Mouse (Mus musculus): ENCODE data around the gene Dxo. TPM values are rescaled to one million over a fixed set of nuclear protein-coding genes. Genes with fewer than 3 reads are reported as not detected.

The Dxo gene
- polyA plus RNA-seq, 1 experiment from 2014 or later = 62.8 TPM

DNA sequence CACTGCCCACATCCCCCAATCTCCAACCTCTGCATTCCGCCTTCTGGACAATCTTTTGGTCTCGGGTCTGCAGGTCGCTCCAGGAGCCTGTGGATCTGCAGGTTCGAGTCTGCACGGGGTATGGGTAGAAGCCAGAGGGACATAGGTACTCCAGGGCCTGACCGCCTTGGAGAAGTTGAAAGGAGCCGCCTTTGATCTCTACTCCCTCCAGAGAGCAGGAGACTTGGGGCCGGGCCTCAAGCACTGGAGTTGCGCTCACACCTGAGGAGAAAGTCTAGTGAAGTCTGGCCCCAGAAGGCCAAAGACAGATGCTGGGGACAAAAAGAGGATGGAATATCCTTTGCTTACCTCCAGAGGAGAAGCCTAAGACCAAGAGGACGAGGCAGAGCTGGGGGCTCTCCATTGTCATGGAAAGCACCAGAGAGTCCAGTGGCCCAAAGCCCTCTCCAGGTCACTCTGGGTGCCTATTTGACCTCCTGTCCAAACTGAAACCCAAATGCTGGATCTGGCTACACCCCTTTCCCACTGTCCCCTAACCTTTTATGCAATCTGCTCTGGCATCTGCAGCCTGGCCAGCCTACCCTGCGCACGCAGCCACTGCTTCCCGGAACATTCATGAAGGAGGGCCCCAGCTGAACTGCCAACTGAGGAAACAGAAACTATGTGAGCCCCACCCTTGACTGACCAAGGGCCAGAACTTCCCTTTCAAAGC, 25.0 kb downstream of the Dxo start:
- no peak overlapping the region for H3K27ac ChIP-seq
- H3K9ac ChIP-seq = peak overlapping the region; percentile 10; the same call in 1 of the 2 replicates
- H3K9me3 ChIP-seq = no peaks in the 10 kb centered on the region
- no peak overlapping the region for H3K4me2 ChIP-seq (replicated peaks)
- H3K27me3 ChIP-seq = peaks cover 4% of the 10 kb centered on the region; the same call in 1 of the 2 replicates
- WGBS = 66% methylated on average over 13 of the region's 13 CpGs
- no peaks in the 10 kb centered on the region for H3K4me1 ChIP-seq
- H3K36me3 ChIP-seq = peaks cover 15% of the 10 kb centered on the region
- H3K4me3 ChIP-seq = no peak overlapping the region
- no peak for ATAC-seq (ENCODE audit: low FRiP score, low read depth)

- peaks cover 4% of the 10 kb centered on the region; the same call in 1 of the 2 replicates for H3K27me3 ChIP-seq
- 54% methylated on average over 8 of the region's 8 CpGs for WGBS
- H3K9ac ChIP-seq = peak within 1 kb of the TSS; percentile 10
- no peaks in the 10 kb centered on the region for H3K4me1 ChIP-seq
- no peak within 1 kb of the TSS for H3K27ac ChIP-seq
- H3K36me3 ChIP-seq = peaks cover 8% of the 10 kb centered on the region
- H3K4me2 ChIP-seq (replicated peaks) = no peak within 1 kb of the TSS
- H3K4me3 ChIP-seq = no peak within 1 kb of the TSS
- no peak for ATAC-seq (ENCODE audit: low FRiP score, low read depth)
- H3K9me3 ChIP-seq = no peaks in the 10 kb centered on the region
Observed at GRCm38 (mm10) chr17:34862416-34863081, 25.7 kb downstream of the Dxo start, which contains the start of gene Cfb. Gene Cfb (minus strand): TSS chr17:34862518.

- WGBS = 53% methylated on average over 7 of the region's 7 CpGs
- H3K4me3 ChIP-seq = no peak overlapping the region
- H3K9ac ChIP-seq = no peak overlapping the region
- no peaks in the 10 kb centered on the region for H3K4me1 ChIP-seq
- H3K36me3 ChIP-seq = no peaks in the 10 kb centered on the region
- no peak overlapping the region for H3K4me2 ChIP-seq (replicated peaks)
- H3K27me3 ChIP-seq = peaks cover 4% of the 10 kb centered on the region; the same call in 1 of the 2 replicates
- H3K27ac ChIP-seq = no peak overlapping the region
- no peaks in the 10 kb centered on the region for H3K9me3 ChIP-seq
- ATAC-seq (ENCODE audit: low FRiP score, low read depth) = no peak
Observed at GRCm38 (mm10) chr17:34865981-34866380, 29.2 kb downstream of the Dxo start.

GRCm38 (mm10) chr17:34874321-34874720, 37.5 kb downstream of the Dxo start:
- no peak overlapping the region for H3K4me2 ChIP-seq (replicated peaks)
- H3K27ac ChIP-seq = no peak overlapping the region
- WGBS = 86% methylated on average over 6 of the region's 6 CpGs
- H3K27me3 ChIP-seq = peaks cover 3% of the 10 kb centered on the region; the same call in 1 of the 2 replicates
- H3K36me3 ChIP-seq = no peaks in the 10 kb centered on the region
- H3K9ac ChIP-seq = no peak overlapping the region
- H3K4me1 ChIP-seq = 0 out of 2 replicates have a peak, but pooled peaks cover 2% of the 10 kb centered on the region
- no peak for ATAC-seq (ENCODE audit: low FRiP score, low read depth)
- no peak overlapping the region for H3K4me3 ChIP-seq
- H3K9me3 ChIP-seq = no peaks in the 10 kb centered on the region

DNA sequence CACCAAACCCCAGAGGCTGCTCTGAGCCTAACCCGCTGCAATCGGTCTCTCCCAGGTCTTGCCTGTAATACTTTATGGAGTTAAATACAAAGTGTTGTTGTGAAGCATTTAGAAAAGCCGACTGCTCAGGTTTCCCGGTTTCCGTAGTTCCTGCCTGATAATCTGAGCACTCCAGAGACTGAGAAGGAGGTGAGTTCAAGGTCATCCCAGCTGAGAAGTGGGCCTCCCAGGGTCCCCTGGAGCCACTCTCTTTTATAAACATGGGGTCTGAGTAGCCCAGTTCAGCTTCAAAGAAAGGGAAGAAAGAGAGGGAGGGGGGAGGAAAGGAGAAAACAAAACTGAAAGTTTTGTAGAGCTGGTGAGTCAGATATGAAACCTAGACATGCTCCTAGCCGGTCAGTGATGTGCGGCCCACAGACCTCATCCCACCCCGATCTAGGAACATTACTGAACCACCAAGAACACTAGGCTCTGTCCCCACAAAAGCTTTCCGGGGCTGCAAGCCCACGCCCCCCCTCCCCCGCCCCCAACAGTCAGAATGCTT, 42.6 kb downstream of the Dxo start, which contains the start of gene Zbtb12:
TSS of gene Zbtb12 (plus strand) at position 148 of the 544 bp plus-strand sequence.
- Histone ChIP-seq H3K4me3 (no peak within 1 kb of the TSS), H3K4me2 (replicated peaks) (no peak within 1 kb of the TSS), H3K9ac (no peak within 1 kb of the TSS; the same call in 1 of the 2 replicates), H3K36me3 (no peaks in the 10 kb centered on the region), H3K4me1 (0 out of 2 replicates have a peak, but pooled peaks cover 4% of the 10 kb centered on the region), H3K27ac (no peak within 1 kb of the TSS), H3K9me3 (no peaks in the 10 kb centered on the region), H3K27me3 (peaks cover 16% of the 10 kb centered on the region)
- 53% methylated on average over 11 of the region's 11 CpGs for WGBS
- ATAC-seq (ENCODE audit: low FRiP score, low read depth) = no peak

DNA sequence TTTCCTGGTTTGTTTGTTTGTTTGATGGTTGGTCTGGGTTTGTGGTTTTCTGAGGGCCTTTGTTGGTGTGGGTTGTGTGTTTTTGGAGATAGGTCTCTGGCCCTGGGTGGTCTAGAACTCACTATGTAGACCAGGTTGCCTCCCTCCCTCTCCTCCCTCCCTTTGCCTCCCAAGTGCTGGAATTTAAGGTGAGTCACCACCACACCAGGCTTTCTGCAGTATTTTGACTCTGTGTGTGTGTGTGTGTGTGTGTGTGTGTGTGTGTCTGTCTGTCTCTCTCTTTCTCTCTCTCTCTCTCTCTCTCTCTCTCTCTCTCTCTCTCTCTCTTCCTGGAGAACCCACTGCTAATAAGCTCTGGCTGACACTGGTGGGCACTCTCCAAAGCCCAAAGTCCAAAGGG, 44.3 kb downstream of the Dxo start:
- H3K9me3 ChIP-seq = no peaks in the 10 kb centered on the region
- H3K4me3 ChIP-seq = no peak overlapping the region
- peaks cover 16% of the 10 kb centered on the region for H3K27me3 ChIP-seq
- H3K27ac ChIP-seq = no peak overlapping the region
- H3K9ac ChIP-seq = no peak overlapping the region
- H3K4me1 ChIP-seq = 0 out of 2 replicates have a peak, but pooled peaks cover 4% of the 10 kb centered on the region
- no peaks in the 10 kb centered on the region for H3K36me3 ChIP-seq
- no peak overlapping the region for H3K4me2 ChIP-seq (replicated peaks)
- ATAC-seq (ENCODE audit: low FRiP score, low read depth) = no peak

DNA sequence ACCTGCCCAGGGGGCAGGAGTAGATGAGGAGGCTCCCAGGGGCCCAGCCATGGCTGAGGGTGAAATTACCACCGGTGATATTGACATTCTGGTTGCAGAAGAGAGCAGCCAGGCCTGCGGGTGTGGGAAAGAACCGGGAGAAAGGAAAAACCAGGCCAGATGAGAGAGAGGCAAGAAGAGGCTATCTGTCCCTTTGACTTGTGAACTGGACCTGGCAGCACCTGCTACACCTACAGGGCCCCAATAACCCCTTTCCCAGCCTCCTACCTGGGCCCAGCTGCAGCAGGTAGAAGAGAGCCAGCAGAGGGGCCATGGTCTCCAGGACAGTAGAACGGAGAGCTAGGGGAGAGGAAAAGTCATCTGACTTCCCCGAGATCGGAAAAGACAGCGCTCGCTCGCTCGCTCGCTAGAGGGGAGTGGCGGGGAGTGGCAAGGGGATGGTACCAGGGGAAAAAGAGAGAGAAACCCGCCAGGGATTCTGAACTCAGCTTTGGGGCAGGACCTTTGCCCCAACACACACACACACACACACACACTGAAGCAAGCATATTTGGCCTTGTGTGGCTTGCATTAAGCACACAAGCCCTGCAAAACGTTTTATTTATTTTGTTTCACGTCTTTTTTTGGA, 45.0 kb downstream of the Dxo start, which contains the start of gene Gm20547:
TSS of gene Gm20547 (minus strand) at position 360 of the 628 bp plus-strand sequence.
- Histone ChIP-seq H3K4me1 (0 out of 2 replicates have a peak, but pooled peaks cover 4% of the 10 kb centered on the region), H3K4me3 (no peak within 1 kb of the TSS), H3K4me2 (replicated peaks) (peak within 1 kb of the TSS; percentile 14; the same call in 1 of the 2 replicates), H3K9ac (peak within 1 kb of the TSS; percentile 35; the same call in 1 of the 2 replicates), H3K36me3 (no peaks in the 10 kb centered on the region), H3K9me3 (no peaks in the 10 kb centered on the region), H3K27me3 (peaks cover 16% of the 10 kb centered on the region), H3K27ac (no peak within 1 kb of the TSS; the same call in 1 of the 2 replicates)
- WGBS = 9% methylated on average over 15 of the region's 15 CpGs
- ATAC-seq (ENCODE audit: low FRiP score, low read depth) = no peak

GRCm38 (mm10) chr17:34883332-34883731, 46.5 kb downstream of the Dxo start:
- peaks cover 16% of the 10 kb centered on the region for H3K27me3 ChIP-seq
- no peak overlapping the region for H3K4me2 ChIP-seq (replicated peaks)
- no peak overlapping the region for H3K9ac ChIP-seq
- H3K4me1 ChIP-seq = 0 out of 2 replicates have a peak, but pooled peaks cover 4% of the 10 kb centered on the region
- no peaks in the 10 kb centered on the region for H3K36me3 ChIP-seq
- no peak overlapping the region for H3K4me3 ChIP-seq
- H3K27ac ChIP-seq = no peak overlapping the region; the same call in 1 of the 2 replicates
- 69% methylated on average over 3 of the region's 3 CpGs for WGBS
- no peak for ATAC-seq (ENCODE audit: low FRiP score, low read depth)
- H3K9me3 ChIP-seq = no peaks in the 10 kb centered on the region

DNA sequence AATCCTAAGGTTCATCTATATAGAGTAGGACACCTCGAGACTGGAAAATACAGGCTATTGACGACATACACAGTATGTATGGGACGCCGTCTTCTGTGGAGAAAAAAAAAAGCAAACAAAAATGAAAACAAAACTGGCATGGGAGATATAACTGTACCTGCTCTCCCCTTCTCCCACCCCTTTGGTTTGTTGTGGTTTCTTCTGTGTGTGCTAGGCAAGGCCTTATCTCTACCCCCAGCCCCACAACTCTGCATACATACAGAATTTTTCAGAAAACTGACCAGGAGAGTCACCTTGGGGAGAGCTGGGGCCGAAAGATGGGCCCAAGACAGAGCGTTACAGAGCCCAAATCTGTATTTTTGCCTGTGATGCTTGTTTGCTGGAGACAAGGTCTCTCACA, 47.9 kb downstream of the Dxo start:
- Histone ChIP-seq H3K27me3 (peaks cover 16% of the 10 kb centered on the region), H3K4me1 (no peaks in the 10 kb centered on the region), H3K9me3 (no peaks in the 10 kb centered on the region), H3K27ac (no peak overlapping the region), H3K4me2 (replicated peaks) (no peak overlapping the region), H3K9ac (no peak overlapping the region), H3K4me3 (no peak overlapping the region), H3K36me3 (no peaks in the 10 kb centered on the region)
- WGBS = 89% methylated on average over 6 of the region's 6 CpGs
- no peak for ATAC-seq (ENCODE audit: low FRiP score, low read depth)

DNA sequence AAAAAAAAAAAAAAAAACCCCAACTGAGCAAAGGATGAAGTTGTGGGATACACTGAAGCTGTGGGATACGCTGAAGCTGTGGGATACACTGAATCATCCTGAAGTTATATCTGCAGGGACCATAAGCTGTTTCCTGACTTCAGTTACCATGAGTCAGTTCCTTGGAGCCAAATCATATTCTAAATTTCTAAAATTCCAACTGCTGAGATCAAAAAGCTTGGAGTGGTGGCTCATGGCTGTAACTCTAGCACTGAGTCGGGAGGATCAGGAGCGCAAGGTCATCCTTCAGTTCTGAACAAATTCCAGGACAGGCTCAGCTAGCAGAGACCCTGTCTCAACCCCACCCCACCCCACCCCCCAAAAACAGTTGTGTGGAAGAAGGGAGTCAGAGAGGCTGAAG, 48.8 kb downstream of the Dxo start:
- peaks cover 13% of the 10 kb centered on the region for H3K27me3 ChIP-seq
- ATAC-seq (ENCODE audit: low FRiP score, low read depth) = no peak
- no peak overlapping the region for H3K9ac ChIP-seq
- H3K27ac ChIP-seq = no peak overlapping the region
- H3K9me3 ChIP-seq = no peaks in the 10 kb centered on the region
- no peak overlapping the region for H3K4me3 ChIP-seq
- 73% methylated on average over 3 of the region's 3 CpGs for WGBS
- H3K4me2 ChIP-seq (replicated peaks) = no peak overlapping the region
- H3K4me1 ChIP-seq = no peaks in the 10 kb centered on the region
- no peaks in the 10 kb centered on the region for H3K36me3 ChIP-seq

DNA sequence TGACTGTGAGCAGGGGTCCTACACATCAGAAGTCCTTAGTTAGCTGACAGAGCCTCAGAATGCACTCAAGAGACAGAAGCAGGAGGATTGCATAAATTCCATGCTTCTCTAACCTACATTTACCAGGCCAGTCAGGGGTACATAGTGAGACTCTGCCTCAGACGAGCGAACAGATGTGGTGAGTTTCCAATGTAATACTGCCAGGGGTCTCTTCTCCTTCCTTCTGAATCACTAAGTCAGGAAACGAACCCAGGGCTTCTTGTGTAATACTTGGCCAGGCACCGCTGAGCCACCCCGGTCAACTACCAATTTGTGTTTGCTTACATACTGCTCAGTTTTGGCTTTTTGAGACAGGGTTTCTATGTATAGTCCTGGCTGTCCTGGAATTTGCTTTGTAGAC, 51.1 kb downstream of the Dxo start:
- Histone ChIP-seq H3K36me3 (no peaks in the 10 kb centered on the region), H3K4me2 (replicated peaks) (no peak overlapping the region), H3K27me3 (no peaks in the 10 kb centered on the region), H3K4me3 (no peak overlapping the region), H3K9me3 (no peaks in the 10 kb centered on the region), H3K9ac (no peak overlapping the region), H3K4me1 (no peaks in the 10 kb centered on the region), H3K27ac (no peak overlapping the region)
- 87% methylated on average over 5 of the region's 5 CpGs for WGBS
- no peak for ATAC-seq (ENCODE audit: low FRiP score, low read depth)
